Mouse (Mus musculus): ENCODE measurements around the gene 4930442H23Rik. TPM values are rescaled to one million over a fixed set of nuclear protein-coding genes. Genes with fewer than 3 reads are reported as not detected.

4930442H23Rik gene
- polyA plus RNA-seq, 1 experiment from 2014 or later, result not detected

- ATAC-seq (ENCODE audit: insufficient number of reproducible peaks, insufficient read depth, low FRiP score, low TSS enrichment, low read depth), result peak; percentile 2; the same call in 1 of the 2 replicates
- Histone ChIP-seq H3K36me3 (no peaks in the 10 kb centered on the region), H3K4me1 (replicated peaks) (peaks cover 50% of the 10 kb centered on the region), H3K4me2 (peak overlapping the region; percentile 100), H3K9ac (replicated peaks) (peak overlapping the region; percentile 90), H3K9me3 (no peaks in the 10 kb centered on the region), H3K27ac (peak overlapping the region; percentile 99), H3K27me3 (peaks cover 41% of the 10 kb centered on the region), H3K4me3 (replicated peaks) (peak overlapping the region; percentile 84)
- WGBS, result under 1% methylated on average over 79 of the region's 86 CpGs
Observed at GRCm38 (mm10) chr10:81135831-81136705, 47.6 kb downstream of the 4930442H23Rik start.

GRCm38 (mm10) chr10:81134966-81135681 is 48.5 kb downstream of the 4930442H23Rik start, which contains the start of gene Zbtb7a:
Gene Zbtb7a, plus strand, starts transcription at chr10:81135220.
- WGBS, result 2% methylated on average over 41 of the region's 41 CpGs

GRCm38 (mm10) chr10:81134181-81134587 is 49.5 kb downstream of the 4930442H23Rik start:
- H3K9me3 ChIP-seq, result no peaks in the 10 kb centered on the region
- 0 out of 2 replicates have a peak overlapping the region, but pooled peaks have one; percentile 15 for H3K4me2 ChIP-seq
- peaks cover 39% of the 10 kb centered on the region for H3K4me1 ChIP-seq (replicated peaks)
- H3K36me3 ChIP-seq, result no peaks in the 10 kb centered on the region
- no peak overlapping the region for H3K9ac ChIP-seq (replicated peaks)
- WGBS, result 3% methylated on average over 16 of the region's 16 CpGs
- peak overlapping the region; percentile 18 for H3K4me3 ChIP-seq (replicated peaks)
- no peak overlapping the region for H3K27ac ChIP-seq
- no peak for ATAC-seq (ENCODE audit: insufficient number of reproducible peaks, insufficient read depth, low FRiP score, low TSS enrichment, low read depth)
- peaks cover 49% of the 10 kb centered on the region for H3K27me3 ChIP-seq

More at GRCm38 (mm10) chr10:81134966-81135681, 48.5 kb downstream of the 4930442H23Rik start, which contains the start of gene Zbtb7a:
- Histone ChIP-seq H3K27me3 (peaks cover 42% of the 10 kb centered on the region), H3K36me3 (no peaks in the 10 kb centered on the region), H3K9ac (replicated peaks) (peak within 1 kb of the TSS; percentile 90), H3K9me3 (no peaks in the 10 kb centered on the region), H3K4me3 (replicated peaks) (peak within 1 kb of the TSS; percentile 84), H3K4me1 (replicated peaks) (peaks cover 40% of the 10 kb centered on the region), H3K27ac (peak within 1 kb of the TSS; percentile 99), H3K4me2 (peak within 1 kb of the TSS; percentile 100)
- ATAC-seq (ENCODE audit: insufficient number of reproducible peaks, insufficient read depth, low FRiP score, low TSS enrichment, low read depth), result no peak

Other genes with a start within 250 kb of the 4930442H23Rik start
- gene Gng7, start 168.9 kb downstream of the 4930442H23Rik start, polyA plus RNA-seq (2016; fragmentation: Nextera tagmentation; extraction: Ambion mirVana), result 6.2 and 6.4 TPM in 2 replicates
- gene Diras1, start 158.2 kb downstream of the 4930442H23Rik start, polyA plus RNA-seq (2016; fragmentation: Nextera tagmentation; extraction: Ambion mirVana), result 0.33 TPM in 1 of 2 replicates, not detected in the other
- 17.0 and 17.6 TPM in 2 replicates for gene Slc39a3, start 146.4 kb downstream of the 4930442H23Rik start, polyA plus RNA-seq (2016; fragmentation: Nextera tagmentation; extraction: Ambion mirVana)
- gene Sgta, start 123.7 kb downstream of the 4930442H23Rik start, polyA plus RNA-seq (2016; fragmentation: Nextera tagmentation; extraction: Ambion mirVana), result 225 and 235 TPM in 2 replicates
- gene Thop1, start 113.8 kb downstream of the 4930442H23Rik start, polyA plus RNA-seq (2016; fragmentation: Nextera tagmentation; extraction: Ambion mirVana), result 68.1 and 68.3 TPM in 2 replicates
- 0.45 and 0.61 TPM in 2 replicates for gene Creb3l3, start 85.0 kb downstream of the 4930442H23Rik start, polyA plus RNA-seq (2016; fragmentation: Nextera tagmentation; extraction: Ambion mirVana)
- gene Map2k2, start 77.9 kb downstream of the 4930442H23Rik start, polyA plus RNA-seq (2016; fragmentation: Nextera tagmentation; extraction: Ambion mirVana), result 220 and 229 TPM in 2 replicates
- gene Zbtb7a, start 48.6 kb downstream of the 4930442H23Rik start, polyA plus RNA-seq (2016; fragmentation: Nextera tagmentation; extraction: Ambion mirVana), result 19.0 and 19.7 TPM in 2 replicates
- gene Pias4, start 15.9 kb downstream of the 4930442H23Rik start, polyA plus RNA-seq (2016; fragmentation: Nextera tagmentation; extraction: Ambion mirVana), result 57.7 and 62.1 TPM in 2 replicates
- gene Eef2, start 7.2 kb downstream of the 4930442H23Rik start, polyA plus RNA-seq (2016; fragmentation: Nextera tagmentation; extraction: Ambion mirVana), result 524 and 544 TPM in 2 replicates
- gene Dapk3, start 844 bp downstream of the 4930442H23Rik start, polyA plus RNA-seq (2016; fragmentation: Nextera tagmentation; extraction: Ambion mirVana), result 64.2 and 65.7 TPM in 2 replicates
- gene Nmrk2, start 18.2 kb upstream of the 4930442H23Rik start, polyA plus RNA-seq (2016; fragmentation: Nextera tagmentation; extraction: Ambion mirVana), result not detected in 2 replicates
- gene Atcay, start 47.0 kb upstream of the 4930442H23Rik start, polyA plus RNA-seq (2016; fragmentation: Nextera tagmentation; extraction: Ambion mirVana), result 0.38 and 0.43 TPM in 2 replicates
- 9.9 and 12.1 TPM in 2 replicates for gene Zfr2, start 49.3 kb upstream of the 4930442H23Rik start, polyA plus RNA-seq (2016; fragmentation: Nextera tagmentation; extraction: Ambion mirVana)
- 4.2 and 4.9 TPM in 2 replicates for gene Matk, start 69.1 kb upstream of the 4930442H23Rik start, polyA plus RNA-seq (2016; fragmentation: Nextera tagmentation; extraction: Ambion mirVana)
- gene Mrpl54, start 83.1 kb upstream of the 4930442H23Rik start, polyA plus RNA-seq (2016; fragmentation: Nextera tagmentation; extraction: Ambion mirVana), result 207 and 217 TPM in 2 replicates
- 48.8 and 53.1 TPM in 2 replicates for gene Apba3, start 83.1 kb upstream of the 4930442H23Rik start, polyA plus RNA-seq (2016; fragmentation: Nextera tagmentation; extraction: Ambion mirVana)
- 3.2 and 3.6 TPM in 2 replicates for gene Tjp3, start 107.7 kb upstream of the 4930442H23Rik start, polyA plus RNA-seq (2016; fragmentation: Nextera tagmentation; extraction: Ambion mirVana)
- gene Pip5k1c, start 109.1 kb upstream of the 4930442H23Rik start, polyA plus RNA-seq (2016; fragmentation: Nextera tagmentation; extraction: Ambion mirVana), result 63.9 and 68.5 TPM in 2 replicates
- 57.7 and 58.7 TPM in 2 replicates for gene Cactin, start 137.3 kb upstream of the 4930442H23Rik start, polyA plus RNA-seq (2016; fragmentation: Nextera tagmentation; extraction: Ambion mirVana)
- 2.2 and 2.6 TPM in 2 replicates for gene Tbxa2r, start 144.9 kb upstream of the 4930442H23Rik start, polyA plus RNA-seq (2016; fragmentation: Nextera tagmentation; extraction: Ambion mirVana)
- 0.05 TPM in 1 of 2 replicates, not detected in the other for gene Gipc3, start 159.4 kb upstream of the 4930442H23Rik start, polyA plus RNA-seq (2016; fragmentation: Nextera tagmentation; extraction: Ambion mirVana)
- gene Hmg20b, start 166.6 kb upstream of the 4930442H23Rik start, polyA plus RNA-seq (2016; fragmentation: Nextera tagmentation; extraction: Ambion mirVana), result 122 TPM in 2 replicates
- gene Mfsd12, start 173.6 kb upstream of the 4930442H23Rik start, polyA plus RNA-seq (2016; fragmentation: Nextera tagmentation; extraction: Ambion mirVana), result 12.5 and 13.3 TPM in 2 replicates
- gene 4930404N11Rik, start 182.0 kb upstream of the 4930442H23Rik start, polyA plus RNA-seq (2016; fragmentation: Nextera tagmentation; extraction: Ambion mirVana), result 0.76 and 0.79 TPM in 2 replicates
- 136 and 137 TPM in 2 replicates for gene Fzr1, start 194.7 kb upstream of the 4930442H23Rik start, polyA plus RNA-seq (2016; fragmentation: Nextera tagmentation; extraction: Ambion mirVana)
- gene Dohh, start 200.6 kb upstream of the 4930442H23Rik start, polyA plus RNA-seq (2016; fragmentation: Nextera tagmentation; extraction: Ambion mirVana), result 71.9 and 74.6 TPM in 2 replicates
- 3.3 and 3.8 TPM in 2 replicates for gene Gm48551, start 200.6 kb upstream of the 4930442H23Rik start, polyA plus RNA-seq (2016; fragmentation: Nextera tagmentation; extraction: Ambion mirVana)
- 1.1 and 3.1 TPM in 2 replicates for gene Gm48552, start 205.2 kb upstream of the 4930442H23Rik start, polyA plus RNA-seq (2016; fragmentation: Nextera tagmentation; extraction: Ambion mirVana)
- gene Smim24, start 209.2 kb upstream of the 4930442H23Rik start, polyA plus RNA-seq (2016; fragmentation: Nextera tagmentation; extraction: Ambion mirVana), result 2.9 and 3.0 TPM in 2 replicates